Mouse (Mus musculus): ENCODE results near the gene Btnl6.
"Not testable (repeated sequence)": the region's sequence is repeated elsewhere in the genome, so short reads cannot be mapped to it uniquely, and the experiment has no call there.

The Btnl6 gene

GRCm38 (mm10) chr17:34517252-34517651 is at the start of gene Btnl6:
TSS of gene Btnl6 (minus strand) at chr17:34517352.
- DNase-seq (ENCODE audit: low spot score), result no peak

- DNase-seq (ENCODE audit: low spot score), result no peak
Measured at GRCm38 (mm10) chr17:34564796-34565195, 47.6 kb upstream of the Btnl6 start.

GRCm38 (mm10) chr17:34564003-34564421 is 46.9 kb upstream of the Btnl6 start, which contains the start of gene Notch4:
TSS of gene Notch4 (plus strand) at chr17:34564268.
- no peak for DNase-seq (ENCODE audit: low spot score)

- DNase-seq (ENCODE audit: low spot score), result no peak
Measured at GRCm38 (mm10) chr17:34563354-34563753, 46.2 kb upstream of the Btnl6 start.

- no peak for DNase-seq (ENCODE audit: low spot score)
Measured at GRCm38 (mm10) chr17:34562595-34562994, 45.4 kb upstream of the Btnl6 start.

- DNase-seq (ENCODE audit: low spot score), result no peak
Measured at GRCm38 (mm10) chr17:34561200-34561599, 44.0 kb upstream of the Btnl6 start.

GRCm38 (mm10) chr17:34560438-34560837 is 43.3 kb upstream of the Btnl6 start:
- DNase-seq (ENCODE audit: low spot score), result no peak

GRCm38 (mm10) chr17:34559895-34560294 is 42.7 kb upstream of the Btnl6 start:
- DNase-seq (ENCODE audit: low spot score), result no peak

GRCm38 (mm10) chr17:34559116-34559515 is 42.0 kb upstream of the Btnl6 start:
- DNase-seq (ENCODE audit: low spot score), result no peak

GRCm38 (mm10) chr17:34557411-34557810 is 40.3 kb upstream of the Btnl6 start:
- DNase-seq (ENCODE audit: low spot score), result no peak

GRCm38 (mm10) chr17:34556406-34556805 is 39.3 kb upstream of the Btnl6 start:
- DNase-seq (ENCODE audit: low spot score), result no peak

GRCm38 (mm10) chr17:34555483-34555882 is 38.3 kb upstream of the Btnl6 start:
- DNase-seq (ENCODE audit: low spot score), result peak; percentile 77

GRCm38 (mm10) chr17:34549843-34550242 is 32.7 kb upstream of the Btnl6 start:
- DNase-seq (ENCODE audit: low spot score), result no peak

GRCm38 (mm10) chr17:34549156-34549555 is 32.0 kb upstream of the Btnl6 start:
- no peak for DNase-seq (ENCODE audit: low spot score)

- DNase-seq (ENCODE audit: low spot score), result no peak
Measured at GRCm38 (mm10) chr17:34547601-34548000, 30.4 kb upstream of the Btnl6 start.

GRCm38 (mm10) chr17:34546797-34547196 is 29.6 kb upstream of the Btnl6 start:
- DNase-seq (ENCODE audit: low spot score), result no peak

GRCm38 (mm10) chr17:34543567-34543966 is 26.4 kb upstream of the Btnl6 start:
- DNase-seq (ENCODE audit: low spot score), result not testable (repeated sequence)

- DNase-seq (ENCODE audit: low spot score), result no peak
Measured at GRCm38 (mm10) chr17:34532671-34533070, 15.5 kb upstream of the Btnl6 start.

- no peak for DNase-seq (ENCODE audit: low spot score)
Measured at GRCm38 (mm10) chr17:34519001-34519400, 1.8 kb upstream of the Btnl6 start.

- DNase-seq (ENCODE audit: low spot score), result not testable (repeated sequence)
Measured at GRCm38 (mm10) chr17:34518571-34518970, 1.4 kb upstream of the Btnl6 start.

GRCm38 (mm10) chr17:34517795-34518194 is 643 bp upstream of the Btnl6 start:
- no peak for DNase-seq (ENCODE audit: low spot score)

GRCm38 (mm10) chr17:34516514-34516913 is 638 bp downstream of the Btnl6 start:
- no peak for DNase-seq (ENCODE audit: low spot score)

- DNase-seq (ENCODE audit: low spot score), result not testable (repeated sequence)
Measured at GRCm38 (mm10) chr17:34511723-34512122, 5.4 kb downstream of the Btnl6 start.

GRCm38 (mm10) chr17:34507591-34507990 is 9.6 kb downstream of the Btnl6 start:
- no peak for DNase-seq (ENCODE audit: low spot score)

GRCm38 (mm10) chr17:34497726-34498125 is 19.4 kb downstream of the Btnl6 start:
- not testable (repeated sequence) for DNase-seq (ENCODE audit: low spot score)
